In genomic region chr12:80845901-80846300, GRCm38 (mm10) we compare ENCODE assay signal across 13 mouse cellular contexts.
"Had no signal": no experiment of that assay in that cellular context is flagged by ENCODE, and none has a peak within 500 bp of the region (broad histone marks: within the 10 kb centered on the region; RNA-seq: fewer than 3 reads in every experiment).

No protein-coding gene starts in this region.

- H3K36me3 ChIP-seq: kidney, embryonic 15.5 days; limb, embryonic 15.5 days; liver, embryonic 15.5 days; midbrain, embryonic 12.5 days; neural tube, embryonic 15.5 days had no signal

- H3K4me3 ChIP-seq: kidney, embryonic 15.5 days; limb, embryonic 15.5 days; liver, embryonic 15.5 days; midbrain, embryonic 12.5 days; neural tube, embryonic 15.5 days had no signal

- DNase-seq: kidney, adult 2 months; kidney, postnatal 14 days; layer of hippocampus, postnatal 36 days; lung, embryonic 14.5 days; right cerebral cortex, adult 18-20 months; thymus, adult 18-20 months; thymus, postnatal 14 days had no signal

- H3K27me3 ChIP-seq: kidney, embryonic 15.5 days; limb, embryonic 15.5 days; liver, embryonic 15.5 days; midbrain, embryonic 12.5 days; neural tube, embryonic 15.5 days had no signal

- ATAC-seq: intestine, embryonic 16.5 days had no signal

- H3K27ac ChIP-seq: liver, embryonic 15.5 days; midbrain, embryonic 12.5 days; neural tube, embryonic 15.5 days had no signal

- H3K9me3 ChIP-seq: kidney, embryonic 15.5 days; limb, embryonic 15.5 days; liver, embryonic 15.5 days; midbrain, embryonic 12.5 days; neural tube, embryonic 15.5 days had no signal
